Mouse (Mus musculus) mature B cell (primary cell): Measurements from ENCODE around the gene E2f4.

Source experiments
- in situ Hi-C: fragments of 300-500 bp; cut with MboI; formaldehyde crosslinking; loops from 2 replicates; pipeline ENCODE4 v1.14.3; 2019

E2f4 gene

GRCm38 (mm10) chr8:105345061-105345975, 47.9 kb downstream of the E2f4 start:
- in situ Hi-C loops = no loop called here

- in situ Hi-C loops = no loop called here
These were observed 49.4 kb downstream of the E2f4 start for GRCm38 (mm10) chr8:105346611-105347427.

- in situ Hi-C loops = no loop called here
These were observed 50.2 kb downstream of the E2f4 start, which contains the start of gene Fhod1 for GRCm38 (mm10) chr8:105347428-105348221. Gene Fhod1, minus strand, starts transcription at chr8:105347953.

GRCm38 (mm10) chr8:105348450-105349095, 51.1 kb downstream of the E2f4 start, which contains the start of gene Slc9a5:
Gene Slc9a5, plus strand, starts transcription at chr8:105348843.
- in situ Hi-C loops = no loop called here

- in situ Hi-C loops = no loop called here
These were observed 51.8 kb downstream of the E2f4 start for GRCm38 (mm10) chr8:105349096-105349771.

GRCm38 (mm10) chr8:105350186-105350585, 52.7 kb downstream of the E2f4 start:
- in situ Hi-C loops = no loop called here

- in situ Hi-C loops = no loop called here
These were observed 56.2 kb downstream of the E2f4 start for GRCm38 (mm10) chr8:105353583-105354135.

- in situ Hi-C loops = no loop called here
These were observed 57.1 kb downstream of the E2f4 start for GRCm38 (mm10) chr8:105354549-105354948.
